Mouse (Mus musculus): ENCODE results near the gene Srcap. TPM values are rescaled to one million over a fixed set of nuclear protein-coding genes. Genes with fewer than 3 reads are reported as not detected.
"Not testable (repeated sequence)": the region's sequence is repeated elsewhere in the genome, so short reads cannot be mapped to it uniquely, and the experiment has no call there.

Srcap gene
- polyA plus RNA-seq, 1 experiment from 2014 or later: 50.3 TPM

DNA sequence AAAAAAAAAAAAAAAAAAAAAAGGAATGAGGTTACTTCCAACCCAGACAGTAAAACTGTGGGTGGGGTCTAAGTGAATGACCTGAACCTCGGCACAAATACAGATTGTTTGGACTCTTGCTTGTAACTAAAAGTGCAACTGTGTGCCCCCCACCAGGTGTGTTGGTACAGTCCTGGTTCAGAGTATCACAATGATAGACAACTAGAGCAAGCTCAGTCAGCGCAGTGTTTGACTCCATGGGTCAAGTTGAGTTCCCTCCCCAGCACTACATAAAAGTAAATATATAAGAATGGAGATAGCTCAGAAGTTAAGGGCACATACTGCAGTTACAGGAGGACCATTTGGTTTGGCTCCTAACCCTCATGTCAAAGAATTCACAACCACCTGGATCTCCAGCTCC lies 14.4 kb upstream of the Srcap start:
- Histone ChIP-seq H3K4me2 (no peak overlapping the region), H3K36me3 (ENCODE audit: poor library complexity, severe bottlenecking) (peaks cover 4% of the 10 kb centered on the region), H3K27me3 (no peaks in the 10 kb centered on the region), H3K9ac (no peak overlapping the region), H3K27ac (no peak overlapping the region), H3K4me1 (no peaks in the 10 kb centered on the region), H3K4me3 (no peak overlapping the region), H3K9me3 (replicated peaks) (no peaks in the 10 kb centered on the region)
- WGBS: 88% methylated on average over 2 of the region's 2 CpGs
- ATAC-seq: no peak

- no peak overlapping the region for H3K9ac ChIP-seq
- no peak overlapping the region for H3K27ac ChIP-seq
- H3K9me3 ChIP-seq (replicated peaks): no peaks in the 10 kb centered on the region
- no peak overlapping the region for H3K4me2 ChIP-seq
- no peaks in the 10 kb centered on the region for H3K4me1 ChIP-seq
- H3K4me3 ChIP-seq: no peak overlapping the region
- H3K36me3 ChIP-seq (ENCODE audit: poor library complexity, severe bottlenecking): no peaks in the 10 kb centered on the region
- no peak for ATAC-seq
- WGBS: 53% methylated on average over 3 of the region's 3 CpGs
- H3K27me3 ChIP-seq: no peaks in the 10 kb centered on the region
Measured at GRCm38 (mm10) chr7:127498407-127498806, 13.4 kb upstream of the Srcap start.

- Histone ChIP-seq H3K4me1 (peaks cover 10% of the 10 kb centered on the region), H3K4me3 (no peak overlapping the region), H3K4me2 (no peak overlapping the region), H3K27ac (no peak overlapping the region), H3K9me3 (replicated peaks) (no peaks in the 10 kb centered on the region), H3K36me3 (ENCODE audit: poor library complexity, severe bottlenecking) (no peaks in the 10 kb centered on the region), H3K27me3 (no peaks in the 10 kb centered on the region), H3K9ac (no peak overlapping the region)
- 95% methylated on average over 3 of the region's 3 CpGs for WGBS
- no peak for ATAC-seq
Measured at GRCm38 (mm10) chr7:127508291-127508690, 3.5 kb upstream of the Srcap start.

- H3K9ac ChIP-seq; H3K36me3 ChIP-seq (ENCODE audit: poor library complexity, severe bottlenecking); H3K4me3 ChIP-seq; H3K27me3 ChIP-seq; H3K27ac ChIP-seq; H3K9me3 ChIP-seq (replicated peaks); H3K4me2 ChIP-seq; ATAC-seq: not testable (repeated sequence)
- WGBS: 84% methylated on average over 4 of the region's 4 CpGs
- peaks cover 19% of the 10 kb centered on the region for H3K4me1 ChIP-seq
Measured at GRCm38 (mm10) chr7:127509830-127510229, 2.0 kb upstream of the Srcap start.

GRCm38 (mm10) chr7:127511241-127511640 lies 542 bp upstream of the Srcap start:
- H3K27ac ChIP-seq: peak overlapping the region; percentile 98
- WGBS: 32% methylated on average over 8 of the region's 8 CpGs
- H3K9ac ChIP-seq: peak overlapping the region; percentile 89
- ATAC-seq: no peak
- H3K4me1 ChIP-seq: peaks cover 19% of the 10 kb centered on the region
- peak overlapping the region; percentile 79 for H3K4me3 ChIP-seq
- no peaks in the 10 kb centered on the region for H3K27me3 ChIP-seq
- peaks cover 17% of the 10 kb centered on the region for H3K36me3 ChIP-seq (ENCODE audit: poor library complexity, severe bottlenecking)
- H3K9me3 ChIP-seq (replicated peaks): no peaks in the 10 kb centered on the region
- H3K4me2 ChIP-seq: peak overlapping the region; percentile 65

DNA sequence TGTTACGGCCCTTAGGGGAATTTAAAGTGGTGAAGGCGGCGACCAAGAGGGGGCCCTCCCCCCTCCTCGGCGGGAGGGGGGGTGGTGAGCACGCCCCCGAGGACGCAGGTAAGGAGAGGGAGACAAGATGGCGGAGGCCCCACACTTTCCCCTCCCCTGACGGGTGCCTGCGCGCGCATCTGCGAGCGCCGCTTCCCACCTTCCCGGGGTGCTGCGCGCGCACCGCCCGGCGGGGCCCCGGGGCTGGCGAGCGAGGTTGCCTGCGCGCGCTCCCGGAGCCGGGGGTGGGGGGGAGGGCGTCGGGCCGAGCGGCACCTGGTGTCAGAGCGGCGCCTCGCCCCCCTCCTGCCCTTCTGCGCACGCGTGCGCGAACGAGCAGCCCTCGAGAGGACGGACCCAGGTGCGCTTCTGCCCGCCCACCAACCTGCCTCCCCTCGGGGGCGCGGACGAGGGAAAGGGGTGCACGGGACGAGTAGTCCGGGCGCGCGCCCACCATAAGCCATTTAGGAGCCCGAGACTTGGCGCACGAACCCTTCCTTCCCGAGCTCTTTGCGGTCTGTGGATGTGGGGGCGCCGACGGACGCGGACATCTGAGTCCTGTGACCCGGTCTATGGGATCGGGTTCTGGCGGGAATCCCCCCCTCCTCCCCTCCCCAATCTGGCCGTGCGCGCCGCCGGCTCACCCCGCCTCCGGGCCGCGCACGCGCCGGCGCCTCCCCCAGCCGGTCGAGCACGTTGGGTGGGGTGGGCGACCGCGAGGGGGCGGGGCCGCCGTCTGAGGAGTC lies 640 bp downstream of the Srcap start:
- Histone ChIP-seq H3K4me1 (peaks cover 19% of the 10 kb centered on the region), H3K4me2 (peak overlapping the region; percentile 65), H3K9me3 (replicated peaks) (no peaks in the 10 kb centered on the region), H3K9ac (peak overlapping the region; percentile 89), H3K27ac (peak overlapping the region; percentile 98), H3K36me3 (ENCODE audit: poor library complexity, severe bottlenecking) (peaks cover 29% of the 10 kb centered on the region), H3K4me3 (peak overlapping the region; percentile 79), H3K27me3 (no peaks in the 10 kb centered on the region)
- ATAC-seq: peak; percentile 79
- under 1% methylated on average over 78 of the region's 93 CpGs for WGBS

- ATAC-seq: no peak
- H3K27me3 ChIP-seq: no peaks in the 10 kb centered on the region
- H3K9ac ChIP-seq: peak overlapping the region; percentile 89
- peak overlapping the region; percentile 65 for H3K4me2 ChIP-seq
- 46% methylated on average over 8 of the region's 8 CpGs for WGBS
- H3K4me1 ChIP-seq: peaks cover 19% of the 10 kb centered on the region
- peak overlapping the region; percentile 98; the same call in 1 of the 2 replicates for H3K27ac ChIP-seq
- H3K36me3 ChIP-seq (ENCODE audit: poor library complexity, severe bottlenecking): peaks cover 35% of the 10 kb centered on the region
- no peaks in the 10 kb centered on the region for H3K9me3 ChIP-seq (replicated peaks)
- peak overlapping the region; percentile 79 for H3K4me3 ChIP-seq
Measured at GRCm38 (mm10) chr7:127513016-127513390, 1.2 kb downstream of the Srcap start.

DNA sequence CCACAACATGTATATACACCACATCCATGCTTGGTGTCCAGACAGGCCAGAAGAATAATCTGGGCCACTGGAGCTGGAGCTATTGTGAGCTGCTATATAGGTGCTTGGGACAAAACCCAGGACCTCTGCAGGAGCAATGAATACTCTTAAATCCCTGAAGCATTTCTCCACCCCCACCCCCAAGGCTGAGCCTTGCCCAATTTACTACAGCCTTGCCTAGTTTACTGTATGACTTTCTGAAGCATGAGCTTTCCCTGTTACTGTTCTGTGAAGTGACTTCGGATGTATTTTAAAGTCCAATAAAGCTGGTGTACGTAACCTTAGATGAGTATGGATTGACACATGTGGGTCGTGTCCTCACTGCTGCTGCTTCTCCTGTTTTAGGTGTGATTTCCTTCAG lies 2.0 kb downstream of the Srcap start:
- WGBS: 88% methylated on average over 3 of the region's 3 CpGs
- no peak overlapping the region for H3K27ac ChIP-seq
- no peaks in the 10 kb centered on the region for H3K9me3 ChIP-seq (replicated peaks)
- peak overlapping the region; percentile 79 for H3K4me3 ChIP-seq
- peaks cover 19% of the 10 kb centered on the region for H3K4me1 ChIP-seq
- H3K27me3 ChIP-seq: no peaks in the 10 kb centered on the region
- peaks cover 42% of the 10 kb centered on the region for H3K36me3 ChIP-seq (ENCODE audit: poor library complexity, severe bottlenecking)
- no peak for ATAC-seq
- peak overlapping the region; percentile 65 for H3K4me2 ChIP-seq
- 0 out of 2 replicates have a peak overlapping the region, but pooled peaks have one; percentile 34 for H3K9ac ChIP-seq

DNA sequence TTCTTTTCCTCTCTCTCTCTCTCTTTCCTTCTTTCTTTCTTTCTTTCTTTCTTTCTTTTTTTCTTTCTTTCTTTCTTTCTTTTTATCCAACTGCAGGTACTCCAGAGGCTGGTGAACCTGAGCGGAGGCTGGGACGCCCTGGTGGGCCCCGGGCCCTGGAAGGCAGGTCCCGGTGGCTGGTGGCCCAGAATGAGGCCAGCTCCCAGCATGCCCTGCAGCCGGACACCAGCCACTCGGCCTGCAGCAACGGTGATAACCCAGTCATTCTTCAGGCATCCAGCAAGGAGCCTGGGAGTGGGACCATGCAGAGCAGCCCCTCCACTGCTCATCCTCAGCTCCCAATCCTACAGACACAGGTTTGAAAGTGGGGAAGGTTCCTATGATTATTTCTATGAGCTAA lies 4.1 kb downstream of the Srcap start:
- Histone ChIP-seq H3K9me3 (replicated peaks) (no peaks in the 10 kb centered on the region), H3K36me3 (ENCODE audit: poor library complexity, severe bottlenecking) (peaks cover 60% of the 10 kb centered on the region), H3K4me3 (no peak overlapping the region), H3K9ac (no peak overlapping the region), H3K4me2 (no peak overlapping the region), H3K27me3 (no peaks in the 10 kb centered on the region), H3K4me1 (peaks cover 19% of the 10 kb centered on the region), H3K27ac (no peak overlapping the region)
- no peak for ATAC-seq
- WGBS: 94% methylated on average over 7 of the region's 7 CpGs

GRCm38 (mm10) chr7:127516344-127516743 lies 4.6 kb downstream of the Srcap start:
- no peak for ATAC-seq
- H3K4me1 ChIP-seq: peaks cover 15% of the 10 kb centered on the region
- peaks cover 65% of the 10 kb centered on the region for H3K36me3 ChIP-seq (ENCODE audit: poor library complexity, severe bottlenecking)
- WGBS: 94% methylated on average over 7 of the region's 7 CpGs
- H3K9me3 ChIP-seq (replicated peaks): no peaks in the 10 kb centered on the region
- no peak overlapping the region for H3K4me3 ChIP-seq
- no peak overlapping the region for H3K9ac ChIP-seq
- H3K4me2 ChIP-seq: no peak overlapping the region
- H3K27me3 ChIP-seq: no peaks in the 10 kb centered on the region
- H3K27ac ChIP-seq: no peak overlapping the region

DNA sequence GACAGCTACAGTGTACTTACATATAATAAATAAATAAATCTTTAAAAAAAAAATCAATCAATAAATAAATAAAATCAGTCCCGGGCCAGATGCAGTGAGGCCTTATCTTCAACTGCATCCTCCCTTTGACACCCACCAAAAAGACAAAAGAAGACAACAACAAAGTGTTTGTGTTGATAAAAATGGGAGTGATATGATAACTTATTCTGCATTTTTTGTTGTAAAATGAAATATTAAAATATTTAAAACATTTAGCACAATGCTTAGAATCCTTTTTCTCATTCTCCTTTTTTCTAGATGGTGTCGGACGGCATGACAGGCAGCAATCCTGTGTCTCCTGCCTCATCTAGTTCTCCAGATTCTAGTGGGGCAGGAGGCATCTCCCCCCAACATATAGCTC lies 7.5 kb downstream of the Srcap start, which contains the start of gene Gm42715:
Gene Gm42715, plus strand, starts transcription at position 301 of the 400 bp plus-strand sequence.
- Histone ChIP-seq H3K9me3 (replicated peaks) (no peaks in the 10 kb centered on the region), H3K4me2 (no peak within 1 kb of the TSS), H3K4me1 (no peaks in the 10 kb centered on the region), H3K27ac (no peak within 1 kb of the TSS), H3K36me3 (ENCODE audit: poor library complexity, severe bottlenecking) (peaks cover 93% of the 10 kb centered on the region), H3K27me3 (no peaks in the 10 kb centered on the region), H3K9ac (no peak within 1 kb of the TSS), H3K4me3 (no peak within 1 kb of the TSS)
- 93% methylated on average over 3 of the region's 3 CpGs for WGBS
- no peak for ATAC-seq

DNA sequence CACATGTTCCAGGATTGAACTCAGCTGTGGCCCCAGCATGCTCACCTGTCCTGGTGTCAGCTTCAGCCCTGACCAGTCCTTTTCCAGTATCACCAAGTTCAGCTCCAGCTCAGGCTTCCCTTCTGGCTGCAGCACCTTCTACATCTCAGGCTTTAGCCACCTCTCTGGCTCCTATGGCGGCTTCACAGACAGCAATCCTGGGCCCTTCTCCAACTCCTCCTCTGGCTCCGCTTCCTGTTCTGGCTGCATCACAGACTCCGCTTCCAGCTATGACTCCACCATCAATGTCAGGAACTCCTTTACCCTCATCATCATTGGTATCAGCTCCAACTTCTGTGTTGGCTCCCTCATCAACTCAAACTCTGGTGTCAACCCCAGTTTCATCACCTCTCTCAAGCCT lies 29.9 kb downstream of the Srcap start:
- ATAC-seq: no peak
- Histone ChIP-seq H3K27me3 (no peaks in the 10 kb centered on the region), H3K4me3 (no peak overlapping the region), H3K9me3 (replicated peaks) (no peaks in the 10 kb centered on the region), H3K9ac (no peak overlapping the region), H3K36me3 (ENCODE audit: poor library complexity, severe bottlenecking) (peaks cover 95% of the 10 kb centered on the region), H3K27ac (no peak overlapping the region), H3K4me1 (no peaks in the 10 kb centered on the region), H3K4me2 (no peak overlapping the region)
- WGBS: 99% methylated on average over 3 of the region's 3 CpGs
